Mouse (Mus musculus): Measurements from ENCODE around the gene Raver2. TPM values are rescaled to one million over a fixed set of nuclear protein-coding genes. Genes with fewer than 3 reads are reported as not detected.

Gene Raver2
- polyA plus RNA-seq, 2 experiments = 0.25 to 0.31 TPM

DNA sequence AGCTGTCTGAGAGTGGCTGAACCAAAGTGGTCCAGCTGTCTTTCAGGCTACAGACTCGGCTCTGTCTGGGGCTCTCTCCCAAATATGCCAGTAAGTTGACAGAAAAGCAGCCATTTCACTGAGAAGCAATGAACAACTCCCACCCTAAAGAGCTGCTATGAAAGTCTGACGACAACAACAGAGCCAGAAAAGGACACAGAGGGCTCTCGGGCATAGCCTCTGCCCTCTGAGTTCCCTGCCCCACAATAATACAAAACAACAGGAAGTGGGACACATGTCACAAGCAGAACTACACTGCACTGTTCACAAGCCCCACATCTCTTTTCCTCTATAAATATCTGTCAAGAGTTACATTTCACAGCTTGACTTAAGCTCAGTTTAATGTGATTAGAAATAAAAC, 116.4 kb downstream of the Raver2 start:
- Histone ChIP-seq H3K27ac (no peak overlapping the region), H3K27me3 (ENCODE audit: control insufficient read depth, insufficient read depth, low read length) (no peaks in the 10 kb centered on the region), H3K9me3 (ENCODE audit: control insufficient read depth, low read length) (no peaks in the 10 kb centered on the region), H3K4me1 (replicated peaks; ENCODE audit: control insufficient read depth in 2 of 2, insufficient read depth in 2 of 2, low read length in 1 of 2) (peaks cover 0 to 15% of the 10 kb centered on the region in 2 experiments; a peak in 3 of 4 replicates), H3K4me3 (ENCODE audit: insufficient read depth in 1 of 2, low read depth in 2 of 2, low read length in 2 of 2) (no peak overlapping the region), H3K36me3 (replicated peaks; ENCODE audit: control insufficient read depth, insufficient read depth, low read depth) (peaks cover 11% of the 10 kb centered on the region), H3K4me2 (ENCODE audit: low read depth) (no peak overlapping the region), H3K9ac (replicated peaks) (no peak overlapping the region)
- 45% methylated on average over 3 of the region's 3 CpGs for WGBS (ENCODE audit: insufficient replicate concordance)
- no peak for TF ChIP-seq EP300 (IDR thresholded peaks at IDR 0.05; ENCODE audit: low read depth)
- no peak for TF ChIP-seq CTCF (IDR thresholded peaks at IDR 0.05; ENCODE audit: low read depth)
- ATAC-seq (ENCODE audit: insufficient read depth) (no peak), DNase-seq (ENCODE audit: low read depth in 3 of 3, low spot score in 3 of 3) (no peak)

DNA sequence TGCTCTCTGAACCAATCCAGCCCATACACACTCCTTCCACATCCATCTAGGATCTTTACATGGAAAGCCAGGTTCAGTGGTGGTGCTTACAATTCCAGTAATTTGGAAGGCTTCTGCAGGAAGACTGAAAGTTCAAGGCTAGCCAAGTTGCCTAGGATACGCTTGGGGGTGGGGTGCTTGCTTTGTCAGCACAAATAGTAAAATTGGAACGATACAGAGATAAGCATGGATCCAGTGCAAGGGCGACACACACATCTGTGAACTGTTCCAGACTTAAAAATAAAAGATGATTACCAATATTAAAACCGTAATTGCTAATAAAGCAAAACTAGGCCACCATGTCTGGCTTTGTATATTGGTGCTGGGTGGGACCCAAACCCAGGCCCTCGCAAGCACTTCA, 117.8 kb downstream of the Raver2 start:
- H3K27me3 ChIP-seq (ENCODE audit: control insufficient read depth, insufficient read depth, low read length) = no peaks in the 10 kb centered on the region
- no peak overlapping the region for H3K4me3 ChIP-seq (ENCODE audit: insufficient read depth in 1 of 2, low read depth in 2 of 2, low read length in 2 of 2)
- H3K9me3 ChIP-seq (ENCODE audit: control insufficient read depth, low read length) = no peaks in the 10 kb centered on the region
- no peak for DNase-seq (ENCODE audit: low read depth in 3 of 3, low spot score in 3 of 3)
- H3K9ac ChIP-seq (replicated peaks) = no peak overlapping the region
- no peak overlapping the region for H3K4me2 ChIP-seq (ENCODE audit: low read depth)
- peaks cover under 1 to 14% of the 10 kb centered on the region in 2 experiments; a peak in 3 of 4 replicates for H3K4me1 ChIP-seq (replicated peaks; ENCODE audit: control insufficient read depth in 2 of 2, insufficient read depth in 2 of 2, low read length in 1 of 2)
- peaks cover 12% of the 10 kb centered on the region for H3K36me3 ChIP-seq (replicated peaks; ENCODE audit: control insufficient read depth, insufficient read depth, low read depth)
- WGBS (ENCODE audit: insufficient replicate concordance) = 70% methylated on average over 5 of the region's 5 CpGs
- TF ChIP-seq CTCF (IDR thresholded peaks at IDR 0.05; ENCODE audit: low read depth) (no peak), EP300 (IDR thresholded peaks at IDR 0.05; ENCODE audit: low read depth) (no peak)
- H3K27ac ChIP-seq = no peak overlapping the region
- ATAC-seq (ENCODE audit: insufficient read depth) = no peak

DNA sequence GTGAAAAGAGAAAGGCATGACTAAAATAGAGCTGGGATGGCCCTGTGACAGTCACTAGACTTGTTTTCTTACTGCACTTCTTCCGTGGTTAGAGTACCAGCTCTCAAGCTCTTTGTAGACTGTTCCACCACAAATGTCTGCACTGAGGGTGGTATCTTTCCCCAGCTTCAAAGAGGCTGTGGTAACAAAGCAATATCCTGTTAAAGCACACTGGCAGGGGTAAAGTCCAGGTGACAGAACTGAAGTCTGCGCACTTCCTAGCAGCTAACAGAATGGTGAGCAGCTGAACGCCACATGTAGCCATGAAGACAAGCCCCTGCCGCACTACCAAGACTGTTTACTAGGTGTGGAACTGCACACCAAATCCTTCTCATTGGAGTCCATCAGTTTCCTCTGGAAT, 118.6 kb downstream of the Raver2 start:
- no peaks in the 10 kb centered on the region for H3K27me3 ChIP-seq (ENCODE audit: control insufficient read depth, insufficient read depth, low read length)
- H3K9me3 ChIP-seq (ENCODE audit: control insufficient read depth, low read length) = no peaks in the 10 kb centered on the region
- peaks cover 8 to 20% of the 10 kb centered on the region in 2 experiments for H3K4me1 ChIP-seq (replicated peaks; ENCODE audit: control insufficient read depth in 2 of 2, insufficient read depth in 2 of 2, low read length in 1 of 2)
- no peak overlapping the region for H3K9ac ChIP-seq (replicated peaks)
- WGBS (ENCODE audit: insufficient replicate concordance) = 69% methylated on average over 4 of the region's 4 CpGs
- DNase-seq (ENCODE audit: low read depth in 3 of 3, low spot score in 3 of 3) (no peak), ATAC-seq (ENCODE audit: insufficient read depth) (no peak)
- H3K27ac ChIP-seq = no peak overlapping the region
- no peak overlapping the region for H3K4me3 ChIP-seq (ENCODE audit: insufficient read depth in 1 of 2, low read depth in 2 of 2, low read length in 2 of 2)
- TF ChIP-seq CTCF (IDR thresholded peaks at IDR 0.05; ENCODE audit: low read depth) = no peak
- peaks cover 7% of the 10 kb centered on the region for H3K36me3 ChIP-seq (replicated peaks; ENCODE audit: control insufficient read depth, insufficient read depth, low read depth)
- no peak overlapping the region for H3K4me2 ChIP-seq (ENCODE audit: low read depth)

DNA sequence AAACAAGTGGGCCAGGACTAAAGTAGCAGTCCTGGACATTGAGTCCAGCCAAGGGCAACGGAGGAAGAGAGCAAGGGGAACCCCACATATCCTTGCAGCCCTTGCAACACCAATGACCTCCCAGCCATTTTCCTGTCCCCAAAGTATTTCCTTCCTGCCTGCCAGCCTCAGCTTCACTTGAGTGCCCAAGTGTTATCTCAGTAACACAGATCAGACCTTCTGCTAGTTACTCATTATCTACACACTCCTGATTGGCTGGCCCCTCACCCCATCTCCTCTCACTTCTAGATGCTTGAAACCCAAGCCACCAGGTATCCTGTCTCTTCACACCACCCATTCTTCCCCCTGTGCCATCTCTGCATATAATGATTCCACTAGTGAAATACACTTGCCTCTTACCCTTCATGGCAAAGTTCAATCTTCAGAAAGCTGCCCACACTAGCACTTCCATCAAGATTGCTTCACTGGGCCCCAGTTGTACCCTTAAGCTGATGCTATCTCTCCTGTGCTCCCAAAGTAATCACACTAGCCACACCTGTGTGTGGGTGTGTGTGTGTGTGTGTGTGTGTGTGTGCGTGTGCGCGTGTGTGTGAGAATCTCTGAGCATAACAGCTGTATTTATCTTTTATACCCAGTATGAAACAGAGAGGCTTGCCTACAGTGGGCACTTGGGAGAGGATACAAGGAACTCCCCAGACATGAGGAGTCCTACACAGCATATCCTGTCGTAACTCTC, 123.6 kb downstream of the Raver2 start:
- peak; percentile 92 for ATAC-seq (ENCODE audit: insufficient read depth)
- H3K27ac ChIP-seq = peak overlapping the region; percentile 58
- no peaks in the 10 kb centered on the region for H3K9me3 ChIP-seq (ENCODE audit: control insufficient read depth, low read length)
- no peak overlapping the region for H3K4me3 ChIP-seq (ENCODE audit: insufficient read depth in 1 of 2, low read depth in 2 of 2, low read length in 2 of 2)
- TF ChIP-seq EP300 (IDR thresholded peaks at IDR 0.05; ENCODE audit: low read depth) = peak; percentile 82
- no peak for TF ChIP-seq CTCF (IDR thresholded peaks at IDR 0.05; ENCODE audit: low read depth)
- H3K9ac ChIP-seq (replicated peaks) = no peak overlapping the region
- 18% methylated on average over 5 of the region's 5 CpGs for WGBS (ENCODE audit: insufficient replicate concordance)
- H3K27me3 ChIP-seq (ENCODE audit: control insufficient read depth, insufficient read depth, low read length) = no peaks in the 10 kb centered on the region
- peak overlapping the region; percentile 51 for H3K4me2 ChIP-seq (ENCODE audit: low read depth)
- H3K4me1 ChIP-seq (replicated peaks; ENCODE audit: control insufficient read depth in 2 of 2, insufficient read depth in 2 of 2, low read length in 1 of 2) = peaks cover 25 to 33% of the 10 kb centered on the region in 2 experiments
- peaks cover 3% of the 10 kb centered on the region; the same call in 1 of the 2 replicates for H3K36me3 ChIP-seq (replicated peaks; ENCODE audit: control insufficient read depth, insufficient read depth, low read depth)
- peak; percentile 57 to 64 (median 64) for DNase-seq (ENCODE audit: low read depth in 3 of 3, low spot score in 3 of 3)

DNA sequence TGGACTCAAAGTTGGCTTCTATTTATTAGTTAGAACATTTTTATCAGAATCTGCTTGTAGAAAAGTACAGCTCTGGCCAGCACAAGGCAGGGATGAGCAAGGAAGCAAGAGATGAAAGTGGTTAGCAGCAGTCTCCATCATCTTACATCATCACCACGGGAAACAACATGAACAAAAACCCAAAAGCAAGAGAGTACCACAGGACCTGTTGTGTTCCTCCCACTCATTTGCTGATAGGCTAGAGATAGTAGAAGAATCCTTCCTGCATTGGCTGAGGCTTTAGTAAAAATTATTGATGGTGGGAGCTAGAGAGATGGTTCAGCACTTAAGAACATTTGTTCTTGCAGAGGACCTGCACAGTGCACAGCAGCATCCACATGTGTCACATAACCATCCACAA, 125.4 kb downstream of the Raver2 start:
- Histone ChIP-seq H3K9ac (replicated peaks) (no peak overlapping the region), H3K36me3 (replicated peaks; ENCODE audit: control insufficient read depth, insufficient read depth, low read depth) (peaks cover 3% of the 10 kb centered on the region; the same call in 1 of the 2 replicates), H3K27me3 (ENCODE audit: control insufficient read depth, insufficient read depth, low read length) (no peaks in the 10 kb centered on the region), H3K4me1 (replicated peaks; ENCODE audit: control insufficient read depth in 2 of 2, insufficient read depth in 2 of 2, low read length in 1 of 2) (peaks cover 35 to 45% of the 10 kb centered on the region in 2 experiments), H3K27ac (no peak overlapping the region), H3K4me2 (ENCODE audit: low read depth) (no peak overlapping the region), H3K9me3 (ENCODE audit: control insufficient read depth, low read length) (no peaks in the 10 kb centered on the region), H3K4me3 (ENCODE audit: insufficient read depth in 1 of 2, low read depth in 2 of 2, low read length in 2 of 2) (no peak overlapping the region)
- no peak for DNase-seq (ENCODE audit: low read depth in 3 of 3, low spot score in 3 of 3)
- ATAC-seq (ENCODE audit: insufficient read depth) = no peak
- 45% methylated on average over 1 of the region's 1 CpGs for WGBS (ENCODE audit: insufficient replicate concordance)
- no peak for TF ChIP-seq EP300 (IDR thresholded peaks at IDR 0.05; ENCODE audit: low read depth)
- TF ChIP-seq CTCF (IDR thresholded peaks at IDR 0.05; ENCODE audit: low read depth) = no peak

Data from liver, embryonic 14.5 days (tissue).